Mouse (Mus musculus) gastrocnemius, postnatal 4 days (tissue): Measurements from ENCODE around the gene Tnfrsf1b. TPM values are rescaled to one million over a fixed set of nuclear protein-coding genes. Genes with fewer than 3 reads are reported as not detected.

Source experiments
- DNase-seq, 2 experiments: peaks; one replicate each; pipeline ENCODE4 v3.0.0; 2021 to 2022; ENCODE audit warnings: low spot score in 2 of 2, mixed read lengths in 2 of 2
- long read RNA-seq, 2 experiments: library from polyadenylated mRNA; stranded (forward); transcript quantifications; one replicate each; pipeline ENCODE4 v2.0.0; 2021
- total RNA-seq, 2 experiments: library from RNA; stranded (reverse); gene quantifications; 2 replicates each; pipeline ENCODE4 v1.2.3; 2021

The Tnfrsf1b gene
- total RNA-seq, result 1 to 10 TPM; 7.3 to 9.2 TPM
- long read RNA-seq, experiment 1, partial matches to known transcripts, result 1 of 8 reads
- long read RNA-seq, experiment 1, other reads (novel, unspliced or antisense), result 3 of 8 reads
- long read RNA-seq, experiment 2, partial matches to known transcripts, result 1 of 2 reads
- long read RNA-seq, experiment 2, other reads (novel, unspliced or antisense), result 0 of 2 reads

DNA sequence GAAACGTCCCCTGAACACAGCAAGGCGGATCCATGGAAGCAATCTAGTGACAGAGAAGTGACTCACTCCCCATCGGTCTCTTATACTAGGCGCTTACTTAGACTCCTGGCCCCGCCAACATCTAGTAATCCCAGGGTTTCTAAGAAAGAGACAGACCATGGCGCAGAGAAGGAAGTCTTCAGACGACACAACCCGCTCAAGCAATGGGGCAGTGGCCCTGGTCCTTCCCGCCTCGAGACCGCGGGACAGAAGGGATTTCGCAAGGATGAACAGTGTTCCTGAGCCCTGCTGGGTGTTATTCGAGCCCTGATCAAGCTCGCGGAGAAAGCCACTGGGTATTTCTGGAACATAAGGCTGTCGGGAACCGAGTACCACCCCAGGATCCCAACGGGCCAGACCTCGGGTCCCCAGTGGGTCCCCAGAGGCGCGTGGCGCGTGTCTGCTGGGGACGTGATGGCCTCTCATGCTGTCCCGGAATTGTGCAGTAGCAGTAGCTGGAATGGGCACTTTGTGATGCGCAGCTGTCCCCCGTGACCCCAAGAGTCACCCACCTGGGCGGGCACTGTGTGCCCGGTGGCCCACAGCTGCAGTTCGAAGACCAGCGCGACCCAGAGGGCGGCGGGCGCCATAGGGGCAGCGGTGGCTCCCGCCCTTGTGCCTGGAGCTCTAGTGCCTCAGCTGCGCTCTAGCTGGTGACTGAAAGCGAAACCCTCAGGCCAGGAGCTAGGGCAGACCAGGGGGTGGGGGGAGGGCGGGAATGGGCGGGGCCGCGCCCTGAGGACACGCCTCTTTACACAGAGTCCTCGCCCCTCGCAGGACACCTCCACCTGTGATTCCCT lies at the start of gene Tnfrsf1b:
Gene Tnfrsf1b, minus strand, starts transcription at position 698 of the 839 bp plus-strand sequence.
- DNase-seq, result peak; percentile 31 to 51

DNA sequence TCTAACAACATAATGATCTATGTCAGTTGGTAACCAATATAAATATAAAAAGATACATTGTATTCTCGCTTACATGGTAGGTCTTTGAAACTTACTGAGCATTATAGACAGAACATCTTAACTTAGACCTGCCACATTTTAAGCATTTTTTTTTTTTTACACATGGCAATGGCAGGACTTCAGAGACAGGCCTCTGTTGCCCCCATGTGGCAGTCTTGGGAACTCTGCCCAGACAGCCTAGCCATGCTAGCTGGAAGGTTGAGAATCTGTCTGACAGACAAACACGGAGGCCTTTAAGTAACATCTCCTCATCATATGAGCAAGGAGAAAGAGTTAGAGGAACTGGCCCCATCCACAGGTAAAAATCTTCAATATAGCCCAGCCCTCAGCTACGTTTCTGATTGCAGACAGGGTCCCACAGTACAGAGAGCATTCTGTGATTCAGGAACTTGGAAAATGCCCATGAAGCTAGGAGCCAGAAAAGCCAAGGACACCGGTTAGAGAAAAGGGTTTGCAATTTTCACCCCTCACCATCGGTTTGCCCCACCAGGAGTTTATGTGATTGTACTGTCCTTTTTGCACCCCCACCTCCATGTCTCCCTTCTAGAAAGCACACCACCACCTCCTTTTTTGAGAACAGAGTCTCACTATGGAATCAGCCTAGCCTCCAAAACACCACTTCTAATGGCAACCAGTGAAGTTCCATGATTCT lies 49.1 kb upstream of the Tnfrsf1b start:
- peak; percentile 41 to 67 for DNase-seq

DNA sequence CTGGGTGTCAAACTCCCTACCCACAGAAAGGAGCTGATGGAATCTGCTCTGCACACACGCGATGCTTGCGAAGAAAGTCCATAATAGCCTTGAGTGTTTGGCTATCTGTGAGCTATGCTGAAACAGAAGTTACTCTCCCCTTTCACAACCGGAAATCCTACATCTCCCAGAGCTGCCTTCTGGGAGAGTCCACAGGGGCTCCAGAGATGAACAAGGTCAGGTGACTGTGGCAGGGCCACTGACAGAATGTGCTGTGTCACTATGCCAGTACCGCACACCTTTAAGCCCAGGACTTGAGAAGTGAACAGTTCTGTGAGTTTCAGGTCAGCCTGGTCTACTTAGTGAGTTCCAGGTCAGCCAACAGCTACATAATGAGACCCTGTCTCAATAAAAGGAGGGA lies 47.9 kb upstream of the Tnfrsf1b start:
- DNase-seq, result no peak

DNA sequence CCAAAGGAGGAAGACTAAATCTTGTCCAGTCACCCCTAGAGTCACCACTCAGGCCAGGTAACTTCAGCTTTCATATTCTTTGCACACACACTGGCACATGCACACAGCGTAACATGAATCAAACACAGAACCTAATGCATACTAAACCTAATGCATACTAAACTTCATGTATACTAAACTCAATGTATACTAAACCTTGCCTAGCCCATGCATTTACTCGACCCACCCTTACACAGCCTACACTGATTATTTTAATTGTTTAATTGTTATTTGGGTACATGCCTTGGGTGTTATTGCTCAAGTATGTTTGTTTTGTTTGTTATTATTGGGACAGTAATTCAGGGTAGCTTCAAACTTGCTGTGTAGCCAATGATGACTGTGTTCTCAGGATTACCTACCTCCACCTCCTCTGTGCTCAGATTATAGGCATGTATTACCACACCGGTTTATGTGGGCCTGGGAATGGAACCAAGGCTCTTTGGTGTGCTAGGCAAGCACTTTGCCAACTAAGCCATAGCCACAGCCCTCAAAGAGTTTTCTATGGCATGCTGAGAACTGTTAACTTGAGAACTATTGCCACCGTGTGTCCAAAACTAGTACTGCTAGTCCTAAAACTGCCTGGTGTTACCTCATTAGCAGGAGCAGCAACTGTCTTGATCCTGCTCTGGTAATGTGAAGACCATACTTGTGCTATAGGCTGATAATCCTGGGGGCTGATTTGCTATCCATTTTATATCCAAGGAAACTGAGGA lies 39.9 kb upstream of the Tnfrsf1b start:
- DNase-seq, result peak in 1 of 2 experiments; percentile 61

DNA sequence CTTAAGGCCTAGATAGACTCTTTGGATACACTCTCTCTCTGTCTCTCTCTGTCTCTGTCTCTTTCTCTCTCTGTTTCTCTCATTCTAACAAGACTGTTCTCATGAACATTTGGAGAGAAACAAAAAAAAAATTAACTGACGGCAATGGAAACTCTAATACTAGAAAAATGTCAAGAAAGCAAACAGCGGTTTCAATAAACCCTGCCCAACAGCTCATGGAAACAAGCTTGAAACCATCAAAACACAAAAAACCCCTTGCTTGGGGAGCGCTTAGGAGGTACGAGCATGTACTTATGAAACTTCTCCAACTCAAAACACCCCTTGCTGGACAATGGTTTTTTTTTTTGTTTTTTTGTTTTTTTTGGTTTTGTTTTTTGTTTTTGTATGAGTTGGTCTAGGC lies 38.0 kb upstream of the Tnfrsf1b start:
- no peak for DNase-seq

DNA sequence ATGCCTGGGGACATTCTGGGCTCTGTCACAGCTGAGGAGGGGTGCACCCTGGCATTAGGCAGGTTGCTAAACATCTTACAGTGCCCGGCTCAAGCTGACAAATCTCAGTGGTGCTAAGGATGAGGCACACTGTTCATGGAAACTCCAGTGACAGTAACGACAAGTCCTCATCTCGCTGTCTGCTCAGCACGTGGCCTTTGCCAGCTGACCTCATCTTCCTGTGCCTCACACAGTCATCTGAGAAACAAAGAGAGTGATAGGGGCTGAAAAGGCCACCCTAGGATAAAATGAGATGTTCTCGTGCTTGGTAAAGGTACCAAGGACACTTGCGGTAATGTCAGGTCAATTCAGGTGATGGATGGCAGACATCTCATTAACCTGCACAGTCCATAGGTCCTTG lies 36.8 kb upstream of the Tnfrsf1b start:
- DNase-seq, result no peak

DNA sequence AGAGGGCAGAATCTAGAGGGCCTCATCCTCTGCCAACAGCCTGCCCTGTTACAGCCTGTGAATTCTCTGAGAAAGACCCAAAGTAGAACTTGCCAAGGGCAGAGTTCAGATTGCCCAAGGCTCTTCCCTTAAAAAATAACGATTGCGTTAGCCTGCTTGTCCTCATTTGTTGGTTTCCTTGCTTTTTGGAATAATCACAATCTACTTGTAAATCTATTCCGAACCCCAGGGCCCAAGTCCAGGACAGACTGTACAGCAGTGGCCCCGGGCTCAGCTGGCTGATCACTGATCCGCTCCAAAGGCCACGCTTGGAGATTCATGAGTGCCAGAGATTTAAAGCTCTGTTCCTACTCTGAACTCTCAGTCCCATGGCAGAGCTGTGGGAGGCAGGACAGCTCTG lies 34.3 kb upstream of the Tnfrsf1b start:
- DNase-seq, result no peak

DNA sequence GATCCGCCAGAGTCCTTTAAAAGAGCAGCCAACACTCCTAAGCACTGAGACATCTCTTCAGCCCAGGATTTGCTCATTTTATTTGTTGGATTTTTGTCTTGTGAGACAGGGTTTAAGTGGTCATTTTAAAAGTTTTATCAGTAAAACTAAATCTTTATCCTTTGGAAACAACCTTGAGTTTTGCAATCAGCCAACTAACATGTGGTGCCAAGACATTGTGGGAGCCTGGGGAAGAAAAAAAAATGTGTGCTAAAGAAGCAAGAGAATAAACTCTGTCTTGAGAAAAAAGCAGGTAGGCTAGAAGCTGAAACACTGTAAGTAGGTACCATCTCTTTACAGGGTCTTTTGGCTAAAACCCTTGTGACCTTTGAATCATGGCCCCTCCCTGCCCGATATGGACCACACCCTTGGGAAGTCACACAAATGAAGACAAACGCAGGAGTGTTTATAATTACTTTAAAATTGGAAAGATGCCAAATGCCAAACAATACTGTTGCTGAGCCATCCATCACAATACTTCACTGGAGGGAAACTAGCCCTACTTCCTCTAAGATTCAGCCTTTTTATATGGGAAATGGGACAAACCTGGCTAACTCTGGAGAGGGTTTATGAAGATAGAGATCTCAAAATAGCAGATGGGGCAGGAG lies 32.2 kb upstream of the Tnfrsf1b start:
- DNase-seq, result no peak

DNA sequence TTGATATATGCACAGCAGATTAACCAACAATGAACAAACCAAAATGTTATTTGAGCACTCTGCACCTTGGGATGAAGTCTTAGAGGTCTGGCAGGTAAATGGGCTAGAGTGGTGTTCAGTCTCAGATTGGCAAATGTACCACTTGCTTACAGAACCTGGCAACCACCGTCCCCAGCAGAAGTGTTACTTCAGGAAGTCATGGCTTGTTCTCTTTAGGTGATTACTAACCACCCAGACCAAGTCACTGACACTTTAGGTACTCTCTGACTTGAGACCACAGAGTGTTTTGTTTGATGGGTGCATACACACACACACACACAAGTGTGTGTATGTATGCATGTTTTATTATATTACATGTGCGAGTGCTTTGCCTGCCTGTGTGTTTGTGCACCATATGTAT lies 31.6 kb upstream of the Tnfrsf1b start:
- no peak for DNase-seq

DNA sequence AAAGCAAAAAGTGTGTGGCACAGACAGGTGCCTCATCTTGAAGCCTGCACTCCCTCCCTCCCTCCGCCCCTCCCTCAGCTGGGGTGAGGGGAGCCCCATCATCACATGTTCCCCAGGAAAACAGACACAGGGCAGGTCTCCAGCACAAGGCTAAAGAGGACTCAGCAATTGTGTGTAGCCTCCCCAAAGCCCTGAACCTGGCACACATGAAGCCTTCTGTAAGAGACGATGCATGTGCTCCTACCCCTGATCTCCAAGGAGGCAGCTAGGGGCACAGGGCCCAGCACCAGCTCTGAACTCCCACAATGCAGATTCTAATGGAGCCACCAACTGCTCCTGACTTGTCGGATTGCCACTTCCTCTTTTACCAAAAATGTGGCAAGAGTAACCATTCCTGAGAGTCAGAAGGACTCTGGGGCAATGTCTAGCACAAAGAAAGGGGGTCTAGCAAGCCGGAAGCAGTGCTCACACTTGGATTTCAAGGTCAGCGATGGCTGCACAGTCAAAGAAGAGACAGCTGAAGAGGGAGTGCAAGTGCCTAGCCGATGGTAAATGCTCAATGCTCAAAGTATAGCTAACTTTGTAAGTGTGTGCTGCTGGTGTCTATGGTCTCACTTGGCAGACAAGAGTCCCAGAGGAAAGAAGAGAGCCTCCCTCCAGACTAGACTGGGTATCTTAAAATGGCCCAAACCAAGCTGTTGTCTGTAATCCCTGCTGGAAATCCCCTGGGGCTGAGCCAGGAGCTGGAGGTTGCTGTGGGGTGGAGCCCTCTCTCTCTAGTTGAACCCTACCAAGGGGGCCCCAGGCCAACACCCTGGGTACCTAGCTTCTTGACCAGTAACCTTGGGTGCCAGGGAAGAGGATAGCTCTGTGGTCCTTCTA lies 29.9 kb upstream of the Tnfrsf1b start:
- no peak for DNase-seq

DNA sequence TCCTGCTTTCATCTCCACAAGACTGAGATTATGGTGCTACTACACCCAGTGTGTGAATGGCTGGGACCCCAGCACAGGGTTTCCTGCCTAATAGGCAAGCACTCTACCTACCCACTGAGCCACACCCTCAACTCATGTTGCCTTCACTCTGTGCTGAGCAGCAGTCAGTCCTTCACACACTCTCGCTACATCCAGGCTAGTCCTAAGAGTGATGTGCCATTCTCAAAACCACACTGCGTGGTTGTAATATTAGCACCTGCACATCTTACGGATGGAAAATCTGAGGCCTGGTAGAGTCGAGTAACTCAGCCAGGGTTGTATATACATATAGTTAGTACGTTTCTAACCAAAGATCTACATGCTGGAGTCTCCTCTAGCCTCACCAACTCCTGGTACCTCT lies 28.2 kb upstream of the Tnfrsf1b start:
- no peak for DNase-seq

DNA sequence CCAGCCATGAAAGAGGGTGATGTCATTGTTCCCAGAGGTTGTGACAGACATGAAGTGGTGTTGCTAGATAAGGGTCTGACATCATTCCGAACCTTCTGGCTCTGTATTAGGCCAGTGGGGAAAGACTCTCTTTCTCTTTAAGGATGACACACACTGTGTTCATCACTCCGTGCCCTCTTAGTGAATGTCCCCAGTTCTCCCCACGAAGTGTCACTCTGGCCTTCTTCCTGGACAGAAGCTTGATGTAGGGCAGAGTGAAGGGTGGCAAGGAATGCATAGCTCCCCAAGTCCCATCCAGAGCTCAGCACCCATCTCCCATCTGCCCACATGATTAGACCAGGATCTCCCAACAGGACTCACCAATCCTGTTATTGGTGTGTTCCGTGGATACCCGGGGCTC lies 27.3 kb upstream of the Tnfrsf1b start:
- no peak for DNase-seq

DNA sequence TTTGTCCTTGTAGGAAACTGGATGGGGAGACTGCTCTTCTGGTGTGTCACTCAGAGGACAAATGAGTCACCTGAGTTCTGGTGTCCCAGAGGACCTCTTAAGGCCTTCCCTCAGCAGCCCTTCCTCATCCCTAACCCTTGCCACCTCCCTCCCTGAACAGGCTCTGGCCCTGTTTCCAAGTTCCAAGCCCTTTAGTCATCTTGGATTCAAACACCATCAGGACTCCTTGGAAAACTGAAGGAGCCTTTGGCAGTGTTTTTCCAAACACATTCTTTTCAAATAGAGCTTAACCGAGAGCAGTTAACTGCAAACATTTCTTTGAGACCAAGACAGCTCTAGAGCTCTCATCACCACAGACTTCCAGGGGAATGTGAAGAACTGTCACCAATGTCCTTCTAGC lies 26.1 kb upstream of the Tnfrsf1b start:
- DNase-seq, result no peak

DNA sequence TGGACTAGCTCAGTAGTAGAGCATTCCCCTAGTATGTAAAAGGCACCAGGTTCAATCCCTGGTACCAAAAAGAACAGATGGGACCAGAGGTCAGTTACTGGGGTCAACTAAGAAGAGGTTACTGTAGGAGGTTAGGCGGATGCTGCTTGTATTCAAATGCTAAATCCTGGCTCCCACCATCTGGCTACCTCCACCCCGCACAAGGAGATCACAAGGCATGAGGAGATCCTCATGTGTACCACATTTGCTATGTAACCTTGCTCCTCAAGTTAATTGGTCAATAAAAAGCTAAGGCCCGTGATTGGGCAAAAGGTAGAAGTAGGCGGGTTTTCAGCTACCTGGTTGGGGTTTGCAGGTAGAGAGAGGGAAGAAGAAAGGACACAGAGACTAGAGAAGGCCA lies 25.0 kb upstream of the Tnfrsf1b start:
- no peak for DNase-seq

DNA sequence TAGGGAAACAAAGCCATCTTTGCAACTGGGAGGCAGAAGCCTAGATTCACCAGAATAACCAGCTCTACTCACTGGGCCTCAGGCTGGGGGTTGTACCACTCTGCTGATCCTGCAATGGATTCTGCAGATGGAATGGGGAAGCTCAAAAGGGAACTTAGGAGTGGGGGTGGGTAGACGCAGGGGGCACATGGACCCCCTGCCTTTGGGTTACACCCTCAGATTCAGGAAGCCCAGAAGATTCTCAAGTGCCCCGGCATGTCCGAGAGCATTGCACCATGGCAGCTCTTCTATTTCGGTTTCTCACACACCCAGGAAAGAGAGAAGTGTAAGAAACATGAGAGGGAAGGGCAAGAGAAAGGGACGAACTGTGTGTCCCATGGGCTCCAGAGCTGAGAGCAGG lies 23.5 kb upstream of the Tnfrsf1b start:
- DNase-seq, result no peak

DNA sequence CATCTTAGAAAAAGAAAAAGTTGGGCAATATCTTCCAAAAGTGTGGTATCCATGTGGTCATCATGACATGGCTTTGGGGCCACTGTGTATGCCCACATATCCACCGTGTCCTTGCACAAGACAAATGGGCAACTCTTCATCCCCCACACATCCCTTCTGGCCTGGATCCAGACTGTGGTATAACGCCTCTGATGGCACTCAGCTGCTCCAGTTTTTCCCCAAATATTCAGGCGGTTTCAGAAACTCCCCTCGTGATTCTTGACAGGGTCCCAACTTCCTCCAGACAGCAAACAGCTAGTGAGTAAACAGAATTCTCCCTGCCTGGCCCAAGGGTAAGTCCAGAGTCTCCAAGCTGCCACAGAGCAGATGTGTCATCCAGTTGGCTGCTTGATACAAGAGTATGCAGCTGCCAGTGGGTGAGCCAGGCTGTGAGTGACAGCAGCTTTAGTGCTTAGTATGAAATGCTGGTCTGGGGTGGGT lies 21.0 kb upstream of the Tnfrsf1b start:
- DNase-seq, result no peak

DNA sequence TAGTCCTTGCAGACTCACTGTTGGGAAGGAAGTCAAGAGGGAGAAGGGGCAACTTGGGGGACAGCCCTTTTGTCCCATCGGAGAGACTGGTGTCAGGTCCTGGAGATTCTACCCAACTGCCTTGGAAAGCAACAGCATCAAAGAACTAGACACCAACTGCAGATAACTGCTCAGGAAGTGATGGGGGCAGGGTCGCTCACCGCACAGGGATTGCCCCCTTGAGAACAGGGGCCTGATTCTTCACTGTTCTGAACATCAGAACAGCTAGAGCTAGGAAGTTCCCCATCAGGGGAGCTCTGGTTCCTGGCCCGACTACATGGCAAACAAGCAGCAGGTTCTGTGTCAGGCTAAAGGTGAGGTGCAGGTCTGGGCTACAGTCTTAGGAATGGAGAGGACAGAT lies 19.8 kb upstream of the Tnfrsf1b start:
- DNase-seq, result no peak

DNA sequence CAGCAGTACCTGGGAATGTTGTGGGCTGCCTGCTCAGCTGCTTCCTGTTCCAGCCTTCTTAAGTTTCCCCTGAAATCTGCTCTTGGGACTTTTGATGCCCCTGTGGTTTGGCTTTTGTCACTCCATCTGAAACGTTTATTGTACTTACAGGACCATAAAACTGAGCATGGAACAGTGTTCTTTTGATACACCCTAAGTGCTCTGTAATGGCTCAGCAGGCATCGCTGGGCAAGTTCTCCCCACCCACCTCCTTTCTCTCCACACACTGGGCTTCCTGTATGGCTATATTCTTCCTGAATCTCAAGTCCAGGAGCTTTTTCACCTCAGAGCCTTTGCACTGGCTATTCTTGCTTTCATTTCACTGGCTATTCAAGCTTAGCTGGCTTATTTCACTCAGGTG lies 18.1 kb upstream of the Tnfrsf1b start:
- DNase-seq, result no peak

DNA sequence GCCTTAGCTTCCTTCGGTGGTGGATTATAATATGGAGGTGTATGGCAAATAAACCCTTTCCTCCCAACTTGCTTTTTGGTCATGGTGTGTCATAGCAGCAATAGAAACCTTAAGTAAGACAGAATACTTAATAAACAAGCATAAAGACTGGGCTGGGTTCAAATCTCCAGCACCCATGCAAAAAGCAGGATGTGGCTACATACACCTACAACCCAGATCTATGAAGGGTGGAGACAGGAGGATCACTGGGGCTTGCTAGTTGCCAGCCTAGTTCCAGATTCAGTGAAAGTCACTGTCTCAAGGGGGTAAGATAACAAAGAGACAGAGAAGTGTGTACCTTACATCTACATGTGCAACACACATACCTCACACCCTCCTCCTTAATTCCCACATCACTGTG lies 16.9 kb upstream of the Tnfrsf1b start:
- no peak for DNase-seq

DNA sequence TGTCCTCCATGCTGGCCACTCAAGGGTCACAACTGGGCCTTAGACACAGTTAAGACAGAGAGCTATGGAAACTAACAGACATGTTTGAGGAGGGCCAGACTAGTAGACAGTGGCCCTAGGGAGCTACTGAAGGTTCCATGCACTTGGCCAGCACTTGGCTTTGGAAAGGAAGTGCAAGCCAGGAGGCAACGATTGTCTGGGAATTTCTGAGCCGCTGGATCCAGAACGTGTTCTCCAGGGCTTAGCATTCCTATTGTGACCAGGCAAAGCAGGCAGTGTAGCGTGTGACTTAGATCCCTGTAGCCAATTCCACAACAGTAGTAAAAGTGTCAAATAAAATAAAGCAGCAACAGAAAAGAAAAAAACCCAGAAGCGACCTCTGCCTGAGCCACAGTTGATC lies 14.1 kb upstream of the Tnfrsf1b start:
- DNase-seq, result no peak
